Mouse (Mus musculus) liver, adult 2 months (tissue): ENCODE data around the gene Dock3. TPM values are rescaled to one million over a fixed set of nuclear protein-coding genes. Genes with fewer than 3 reads are reported as not detected.

Experiments
- DNase-seq: peaks from one replicate; pipeline ENCODE4 v3.0.0-alpha.2; 2011; ENCODE audit warnings: low read depth, low spot score; ENCODE audit errors: extremely low read depth
- H3K27ac ChIP-seq: fragments of 200-500 bp; replicated peaks from 2 replicates; pipeline ENCODE4 v1.5.1; 2012; ENCODE audit warnings: low read depth, mild to moderate bottlenecking, control low read depth, inconsistent platforms, low read length; ENCODE audit not compliant: insufficient read depth
- H3K27me3 ChIP-seq: fragments of 200-500 bp; 2 replicates; pipeline ENCODE4 v1.6.1; 2012; ENCODE audit warnings: mild to moderate bottlenecking, moderate library complexity, low read length, inconsistent platforms; ENCODE audit not compliant: control insufficient read depth, insufficient read depth
- H3K36me3 ChIP-seq: fragments of 200-500 bp; 2 replicates; pipeline ENCODE4 v1.6.1; 2012; ENCODE audit warnings: low read length, inconsistent platforms; ENCODE audit not compliant: control insufficient read depth, insufficient read depth
- H3K4me1 ChIP-seq: fragments of 200-500 bp; 2 replicates; pipeline ENCODE4 v1.6.1; 2011; ENCODE audit warnings: low read length; ENCODE audit not compliant: control insufficient read depth, insufficient read depth
- H3K4me3 ChIP-seq: fragments of 200-500 bp; 2 replicates; pipeline ENCODE4 v1.5.1; 2011; ENCODE audit warnings: low read depth, mild to moderate bottlenecking, control low read depth, low read length, moderate library complexity; ENCODE audit not compliant: insufficient read depth
- H3K79me2 ChIP-seq: fragments of 200-500 bp; 2 replicates; pipeline ENCODE4 v1.6.1; 2012; ENCODE audit warnings: inconsistent platforms, mild to moderate bottlenecking, low read length, moderate library complexity; ENCODE audit not compliant: control insufficient read depth, insufficient read depth
- H3K9ac ChIP-seq: fragments of 200-500 bp; 2 replicates; pipeline ENCODE4 v1.6.1; 2012; ENCODE audit warnings: low read depth, mild to moderate bottlenecking, control low read depth, inconsistent platforms, low read length
- CTCF ChIP-seq: fragments of 200-500 bp; IDR thresholded peaks from 2 replicates; pipeline ENCODE4 v1.5.1; 2011; ENCODE audit warnings: low read depth, low read length, control low read depth
- POLR2A ChIP-seq: fragments of 200-500 bp; IDR thresholded peaks from 2 replicates; pipeline ENCODE4 v1.6.1; 2011; ENCODE audit warnings: low read length, control low read depth; ENCODE audit not compliant: insufficient read depth; ENCODE audit errors: extremely low read depth
- WGBS: fragments of 180-500 bp; shearing (Covaris S2); methylation state at CpG from one replicate; pipeline ENCODE4 v1.1.7; 2018; 5-methylcytosine and 5-hydroxymethylcytosine counted together
- polyA plus RNA-seq: library from polyadenylated mRNA; depleted of rRNA; stranded (reverse); fragments of >200 nt; gene quantifications from 2 replicates; pipeline ENCODE4 v1.2.3, GENCODE M21; 2012
- total RNA-seq: library from RNA; depleted of rRNA; stranded (reverse); fragments of >200 nt; gene quantifications from 2 replicates; pipeline ENCODE4 v1.2.3, GENCODE M21; 2014

Gene Dock3
- total and polyA plus RNA-seq, 2 experiments = not detected

GRCm38 (mm10) chr9:107269772-107270171 lies 38.1 kb upstream of the Dock3 start:
- Histone ChIP-seq H3K36me3 (no peaks in the 10 kb centered on the region), H3K4me1 (no peaks in the 10 kb centered on the region), H3K9ac (no peak overlapping the region), H3K27me3 (no peaks in the 10 kb centered on the region), H3K4me3 (no peak overlapping the region), H3K79me2 (no peaks in the 10 kb centered on the region), H3K27ac (no peak overlapping the region)
- 76% methylated on average over 1 of the region's 1 CpGs for WGBS
- TF ChIP-seq CTCF = no peak
- no peak for TF ChIP-seq POLR2A
- DNase-seq = no peak

DNA sequence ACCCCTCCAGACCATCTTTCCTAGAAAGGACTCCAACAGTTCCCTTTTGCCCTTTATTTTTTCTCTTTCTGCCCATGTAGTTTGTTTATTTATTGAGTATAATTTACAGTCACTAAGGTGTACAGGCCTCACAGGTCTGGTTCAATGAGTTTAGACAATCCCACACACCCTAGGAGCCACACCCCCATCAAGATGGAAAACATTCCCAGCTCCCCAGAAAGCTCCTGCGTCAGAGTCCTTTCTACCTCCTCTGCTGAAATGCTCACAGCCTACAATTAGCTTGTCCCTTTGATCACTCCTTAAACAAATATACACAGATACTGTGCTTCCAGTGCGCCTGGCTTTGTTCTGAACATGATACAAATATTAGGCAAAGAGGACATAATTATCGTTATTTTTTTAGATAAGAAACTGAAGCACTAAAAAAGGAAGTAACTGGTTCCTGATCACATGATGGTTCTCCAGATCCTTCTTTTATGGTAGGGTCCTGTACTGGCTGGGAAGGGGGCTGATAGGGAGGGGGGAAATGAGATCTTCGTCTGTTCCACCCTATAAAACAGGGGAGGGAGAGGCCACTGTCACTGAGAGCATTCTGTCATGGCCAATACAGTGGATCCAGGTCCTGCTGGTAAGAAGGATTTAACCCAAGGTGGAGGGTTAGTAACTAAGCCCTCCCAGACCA lies 36.2 kb upstream of the Dock3 start:
- no peak for DNase-seq
- no peaks in the 10 kb centered on the region for H3K27me3 ChIP-seq
- no peak overlapping the region for H3K9ac ChIP-seq
- 33% methylated on average over 4 of the region's 4 CpGs for WGBS
- H3K36me3 ChIP-seq = no peaks in the 10 kb centered on the region
- no peaks in the 10 kb centered on the region for H3K4me1 ChIP-seq
- H3K79me2 ChIP-seq = no peaks in the 10 kb centered on the region
- H3K27ac ChIP-seq = no peak overlapping the region
- TF ChIP-seq CTCF (no peak), POLR2A (no peak)
- no peak overlapping the region for H3K4me3 ChIP-seq

DNA sequence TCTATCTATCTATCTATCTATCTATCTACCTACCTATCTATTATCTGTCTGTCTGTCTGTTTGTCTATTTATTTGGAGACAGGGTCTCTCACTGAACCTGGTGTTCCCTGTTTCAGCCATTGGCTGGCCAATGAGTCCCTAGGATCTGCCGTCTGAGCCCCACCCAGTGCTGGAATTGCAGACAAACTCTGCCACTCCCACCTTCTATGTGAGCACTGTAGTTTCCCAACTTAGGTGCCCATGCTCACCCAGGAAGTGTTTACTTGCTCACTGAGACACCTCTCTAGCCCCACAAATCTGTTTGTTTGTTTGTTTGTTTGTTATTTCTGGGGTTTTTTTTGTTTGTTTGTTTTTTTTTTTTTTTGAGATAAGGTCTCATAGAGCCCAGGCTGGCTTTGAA lies 35.3 kb upstream of the Dock3 start:
- 82% methylated on average over 1 of the region's 1 CpGs for WGBS
- Histone ChIP-seq H3K79me2 (no peaks in the 10 kb centered on the region), H3K27ac (no peak overlapping the region), H3K27me3 (no peaks in the 10 kb centered on the region), H3K4me3 (no peak overlapping the region), H3K9ac (no peak overlapping the region), H3K4me1 (no peaks in the 10 kb centered on the region), H3K36me3 (no peaks in the 10 kb centered on the region)
- DNase-seq = no peak
- TF ChIP-seq POLR2A (no peak), CTCF (no peak)

GRCm38 (mm10) chr9:107264731-107265130 lies 33.0 kb upstream of the Dock3 start:
- Histone ChIP-seq H3K4me3 (no peak overlapping the region), H3K9ac (no peak overlapping the region), H3K4me1 (no peaks in the 10 kb centered on the region), H3K79me2 (no peaks in the 10 kb centered on the region), H3K27me3 (no peaks in the 10 kb centered on the region), H3K36me3 (no peaks in the 10 kb centered on the region), H3K27ac (no peak overlapping the region)
- DNase-seq = no peak
- TF ChIP-seq CTCF = no peak
- TF ChIP-seq POLR2A = no peak
- 70% methylated on average over 3 of the region's 3 CpGs for WGBS

DNA sequence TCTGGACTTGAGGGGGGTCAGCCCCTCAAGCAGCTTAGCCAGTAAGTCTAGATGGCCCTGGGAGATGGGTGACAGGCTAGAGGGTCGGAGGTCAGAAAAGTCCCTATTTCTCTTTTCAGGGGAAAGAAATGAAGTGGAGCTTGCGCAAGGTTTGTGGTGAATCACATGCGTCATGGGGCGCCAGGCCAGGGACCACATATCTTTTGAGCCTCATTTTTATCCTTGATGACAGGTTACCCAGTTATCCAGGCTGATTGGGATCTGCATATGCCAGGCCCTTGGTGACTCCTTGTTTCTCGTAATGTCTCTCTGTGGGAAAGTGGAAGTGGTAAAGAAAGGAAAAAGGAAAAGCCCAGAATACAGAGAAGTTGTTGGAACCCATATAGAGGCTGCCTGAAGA lies 32.2 kb upstream of the Dock3 start:
- WGBS = 90% methylated on average over 5 of the region's 5 CpGs
- no peak for DNase-seq

DNA sequence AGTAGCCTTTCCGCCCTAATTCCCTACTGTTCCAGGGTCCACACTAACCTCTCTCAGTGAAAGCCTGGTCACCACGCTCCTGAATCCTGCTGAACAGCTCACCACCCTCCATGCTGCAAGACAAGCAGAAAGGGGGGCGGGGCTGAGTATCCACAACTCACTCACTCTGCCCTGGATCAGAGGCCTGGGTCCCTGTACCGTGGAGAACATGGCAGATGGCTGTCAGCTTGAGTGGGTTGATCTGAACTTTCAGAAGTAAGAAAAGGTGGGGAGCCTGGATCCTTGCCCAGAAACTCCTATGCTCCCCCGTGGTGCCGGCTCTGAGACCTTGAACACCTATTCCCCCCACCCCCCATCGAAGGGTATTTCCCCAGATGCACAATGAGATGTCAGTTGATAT lies 30.7 kb upstream of the Dock3 start:
- DNase-seq = no peak
- H3K79me2 ChIP-seq = no peaks in the 10 kb centered on the region
- no peak for TF ChIP-seq POLR2A
- TF ChIP-seq CTCF = no peak

More for the DNA sequence above, 32.2 kb upstream of the Dock3 start:
- TF ChIP-seq CTCF = no peak
- no peak for TF ChIP-seq POLR2A
- no peak overlapping the region for H3K9ac ChIP-seq
- no peak overlapping the region for H3K4me3 ChIP-seq
- no peaks in the 10 kb centered on the region for H3K79me2 ChIP-seq
- no peaks in the 10 kb centered on the region for H3K27me3 ChIP-seq
- H3K27ac ChIP-seq = no peak overlapping the region
- H3K36me3 ChIP-seq = no peaks in the 10 kb centered on the region
- no peaks in the 10 kb centered on the region for H3K4me1 ChIP-seq

More for the DNA sequence above, 30.7 kb upstream of the Dock3 start:
- H3K4me1 ChIP-seq = no peaks in the 10 kb centered on the region
- no peak overlapping the region for H3K4me3 ChIP-seq
- H3K27me3 ChIP-seq = no peaks in the 10 kb centered on the region
- H3K36me3 ChIP-seq = no peaks in the 10 kb centered on the region
- no peak overlapping the region for H3K27ac ChIP-seq
- no peak overlapping the region for H3K9ac ChIP-seq
- 86% methylated on average over 7 of the region's 7 CpGs for WGBS
